Mouse (Mus musculus) ES-Bruce4 (cell line): ENCODE measurements around the gene Hkdc1.
A peak's percentile ranks its signal among the peaks of the same experiment; 100 is the strongest.

ENCODE experiments used
- CTCF ChIP-seq: IDR thresholded peaks from one replicate; pipeline ENCODE4 v1.8.1; 2011; ENCODE audit warnings: low read depth, low read length
- EP300 ChIP-seq: IDR thresholded peaks from 2 replicates; pipeline ENCODE4 v1.6.1; 2011; ENCODE audit warnings: low read depth, low read length; ENCODE audit not compliant: insufficient read depth

- peak; percentile 96 for TF ChIP-seq CTCF
- no peak for TF ChIP-seq EP300
These were observed 11.3 kb downstream of the Hkdc1 start for GRCm38 (mm10) chr10:62410943-62411342.
